Mouse (Mus musculus) MEL (cell line): ENCODE measurements around the gene Mob3c. TPM values are rescaled to one million over a fixed set of nuclear protein-coding genes. Genes with fewer than 3 reads are reported as not detected.

Experiments
- DNase-seq: peaks from one replicate; pipeline ENCODE4 v3.0.0; 2011; ENCODE audit warnings: low read depth, low spot score
- H3K27ac ChIP-seq: 2 replicates; pipeline ENCODE4 v1.5.1; 2012; ENCODE audit warnings: low read depth, mild to moderate bottlenecking, control low read depth, low read length, moderate library complexity; ENCODE audit not compliant: control insufficient read depth
- H3K27me3 ChIP-seq, 2 experiments: fragments of 150-350 bp in 1 of 2; sonication (generic) in 1 of 2; 2 replicates each; pipeline ENCODE4 v1.6.1; 2012; ENCODE audit warnings: low read length in 2 of 2, mild to moderate bottlenecking in 2 of 2, improper control_type of control experiment in 1 of 2, moderate library complexity in 1 of 2; ENCODE audit not compliant: insufficient read depth in 2 of 2, control insufficient read depth in 1 of 2
- H3K36me3 ChIP-seq, 2 experiments: 2 replicates each; pipeline ENCODE4 v1.6.1; 2012 to 2014; ENCODE audit warnings: low read length in 2 of 2, improper control_type of control experiment in 1 of 2, inconsistent platforms in 1 of 2, mild to moderate bottlenecking in 1 of 2; ENCODE audit not compliant: insufficient read depth in 2 of 2, control insufficient read depth in 1 of 2
- H3K4me1 ChIP-seq, 2 experiments: fragments of 150-350 bp in 1 of 2; sonication (generic) in 1 of 2; 2 replicates each; pipeline ENCODE4 v1.6.1; 2012; ENCODE audit warnings: low read length in 2 of 2, improper control_type of control experiment in 1 of 2, mild to moderate bottlenecking in 1 of 2; ENCODE audit not compliant: insufficient read depth in 2 of 2, control insufficient read depth in 1 of 2
- H3K4me3 ChIP-seq, 2 experiments: fragments of 150-350 bp in 1 of 2; sonication (generic) in 1 of 2; 2 replicates each; pipeline ENCODE4 v1.5.1; 2012; ENCODE audit warnings: low read depth in 2 of 2, low read length in 2 of 2, mild to moderate bottlenecking in 2 of 2, moderate library complexity in 2 of 2, control low read depth in 1 of 2, improper control_type of control experiment in 1 of 2; ENCODE audit not compliant: control insufficient read depth in 1 of 2, insufficient read depth in 1 of 2
- H3K79me2 ChIP-seq: 2 replicates; pipeline ENCODE4 v1.6.1; 2012; ENCODE audit warnings: mild to moderate bottlenecking, low read length, moderate library complexity; ENCODE audit not compliant: control insufficient read depth, poor library complexity, insufficient read depth
- H3K9ac ChIP-seq: 2 replicates; pipeline ENCODE4 v1.6.1; 2012; ENCODE audit warnings: low read depth, mild to moderate bottlenecking, control low read depth, low read length, moderate library complexity; ENCODE audit not compliant: control insufficient read depth, poor library complexity, severe bottlenecking
- H3K9me3 ChIP-seq: fragments of 150-350 bp; sonication (generic); replicated peaks from 2 replicates; pipeline ENCODE4 v1.6.1; 2012; ENCODE audit warnings: mild to moderate bottlenecking, low read length, improper control_type of control experiment, moderate library complexity; ENCODE audit not compliant: insufficient read depth
- E2F4 ChIP-seq: IDR thresholded peaks from 2 replicates; pipeline ENCODE4 v1.6.1; 2011; ENCODE audit warnings: low read depth, low read length, improper control_type of control experiment, borderline replicate concordance
- MAX ChIP-seq: IDR thresholded peaks from 2 replicates; pipeline ENCODE4 v1.6.1; 2011; ENCODE audit warnings: low read length, improper control_type of control experiment
- POLR2A ChIP-seq, 2 experiments: IDR thresholded peaks; 2 replicates each; pipeline ENCODE4 v1.6.1; 2011 to 2012; ENCODE audit warnings: low read length in 2 of 2, mild to moderate bottlenecking in 2 of 2, control low read depth in 1 of 2, improper control_type of control experiment in 1 of 2, low read depth in 1 of 2, moderate library complexity in 1 of 2; ENCODE audit not compliant: control insufficient read depth in 1 of 2, insufficient read depth in 1 of 2, poor library complexity in 1 of 2
- ZNF384 ChIP-seq: IDR thresholded peaks from 2 replicates; pipeline ENCODE4 v1.6.1; 2012; ENCODE audit warnings: low read depth, mild to moderate bottlenecking, inconsistent platforms, low read length, improper control_type of control experiment
- polyA plus RNA-seq, 2 experiments: library from polyadenylated mRNA; stranded (reverse) in 1 of 2; unstranded in 1 of 2; fragments of >175 nt in 1 of 2; fragments of >200 nt in 1 of 2; gene quantifications; 2 replicates each; pipeline versions ENCODE4 v1.2.1 to v1.2.4; 2012; ENCODE audit warnings: low replicate concordance in 2 of 2, low read depth in 1 of 2; ENCODE audit not compliant: insufficient read length in 2 of 2, insufficient read depth in 1 of 2, missing spikeins in 1 of 2
- total RNA-seq: library from RNA; depleted of rRNA; stranded (reverse); fragments of 300-350 nt; gene quantifications from 2 replicates; pipeline ENCODE4 v1.2.3, GENCODE M21; 2012; rRNA removed

Gene Mob3c
- total and polyA plus RNA-seq, 3 experiments: 9.5 to 17.7 TPM; not detected in 1

- no peak within 1 kb of the TSS for H3K4me3 ChIP-seq
- DNase-seq: no peak
- H3K27me3 ChIP-seq: no peaks in the 10 kb centered on the region
- H3K9me3 ChIP-seq: no peaks in the 10 kb centered on the region
- no peaks in the 10 kb centered on the region for H3K36me3 ChIP-seq
- H3K79me2 ChIP-seq: no peaks in the 10 kb centered on the region
- H3K27ac ChIP-seq: no peak within 1 kb of the TSS
- TF ChIP-seq E2F4: no peak
- TF ChIP-seq MAX: no peak
- no peak for TF ChIP-seq ZNF384
- TF ChIP-seq POLR2A (IDR thresholded peaks at IDR 0.05; ENCODE audit: control insufficient read depth in 1 of 2, insufficient read depth in 1 of 2, low read depth in 1 of 2, low read length in 2 of 2, poor library complexity in 1 of 2): no peak
- TF ChIP-seq, all 39 proteins: peak for 0
- no peak within 1 kb of the TSS for H3K9ac ChIP-seq
- H3K4me1 ChIP-seq: no peaks in the 10 kb centered on the region
Observed at GRCm38 (mm10) chr4:115884022-115884421, 56.1 kb downstream of the Mob3c start, which contains the start of gene Kncn. TSS of gene Kncn (plus strand) at chr4:115884400.

Other genes with a start within 250 kb of the Mob3c start
- not detected in 2 replicates for gene Cyp4a32, start 227.1 kb upstream of the Mob3c start, total RNA-seq
- not detected for gene Cyp4a32, start 227.1 kb upstream of the Mob3c start, polyA plus RNA-seq
- 0.92 and 1.1 TPM in 2 replicates for gene Cyp4b1, start 180.4 kb upstream of the Mob3c start, total RNA-seq
- gene Cyp4b1, start 180.4 kb upstream of the Mob3c start, polyA plus RNA-seq: 1 to 10 TPM in 1 of 2 experiments, not detected in 1; 2.1 TPM
- gene Efcab14, start 90.3 kb upstream of the Mob3c start, total RNA-seq: 10.4 and 11.7 TPM in 2 replicates
- gene Efcab14, start 90.3 kb upstream of the Mob3c start, polyA plus RNA-seq: 10 to 100 TPM in 1 of 2 experiments, not detected in 1; 17.1 TPM
- not detected in 2 replicates for gene Tex38, start 47.1 kb upstream of the Mob3c start, total RNA-seq
- gene Tex38, start 47.1 kb upstream of the Mob3c start, polyA plus RNA-seq: under 1 TPM in 1 of 2 experiments, not detected in 1; 0.15 TPM
- gene Atpaf1, start 43.3 kb upstream of the Mob3c start, total RNA-seq: 18.9 and 24.5 TPM in 2 replicates
- gene Atpaf1, start 43.3 kb upstream of the Mob3c start, polyA plus RNA-seq: 10 to 100 TPM in 1 of 2 experiments, not detected in 1; 23.4 TPM
- 24.0 and 25.8 TPM in 2 replicates for gene Mknk1, start 11.1 kb downstream of the Mob3c start, total RNA-seq
- gene Mknk1, start 11.1 kb downstream of the Mob3c start, polyA plus RNA-seq: 10 to 100 TPM in 1 of 2 experiments, not detected in 1; 38.5 TPM
- gene Kncn, start 56.3 kb downstream of the Mob3c start, total RNA-seq: not detected in 2 replicates
- not detected for gene Kncn, start 56.3 kb downstream of the Mob3c start, polyA plus RNA-seq
- not detected in 2 replicates for gene 6430628N08Rik, start 62.6 kb downstream of the Mob3c start, total RNA-seq
- not detected for gene 6430628N08Rik, start 62.6 kb downstream of the Mob3c start, polyA plus RNA-seq
- 0.16 and 0.19 TPM in 2 replicates for gene Dmbx1, start 111.8 kb downstream of the Mob3c start, total RNA-seq
- 1 to 10 TPM in 1 of 2 experiments, not detected in 1; 2.3 TPM for gene Dmbx1, start 111.8 kb downstream of the Mob3c start, polyA plus RNA-seq
- gene Faah, start 189.8 kb downstream of the Mob3c start, total RNA-seq: 7.5 and 10.8 TPM in 2 replicates
- gene Faah, start 189.8 kb downstream of the Mob3c start, polyA plus RNA-seq: 10 to 100 TPM in 1 of 2 experiments, not detected in 1; 22.2 TPM
- gene Nsun4, start 225.8 kb downstream of the Mob3c start, total RNA-seq: 13.6 and 14.9 TPM in 2 replicates
- gene Nsun4, start 225.8 kb downstream of the Mob3c start, polyA plus RNA-seq: 10 to 100 TPM in 1 of 2 experiments, not detected in 1; 11.8 TPM
- 444 and 529 TPM in 2 replicates for gene Uqcrh, start 247.0 kb downstream of the Mob3c start, total RNA-seq
- 100 to 1,000 TPM; 392 to 414 TPM for gene Uqcrh, start 247.0 kb downstream of the Mob3c start, polyA plus RNA-seq
- 52.8 and 64.4 TPM in 2 replicates for gene Lrrc41, start 247.2 kb downstream of the Mob3c start, total RNA-seq
- gene Lrrc41, start 247.2 kb downstream of the Mob3c start, polyA plus RNA-seq: 10 to 100 TPM in 1 of 2 experiments, not detected in 1; 73.3 TPM